Mouse (Mus musculus): Measurements from ENCODE around the gene Tmem150c.
A peak's percentile ranks its signal among the peaks of the same experiment; 100 is the strongest.

GRCm38 (mm10) chr5:100044030-100044429 lies 115.6 kb downstream of the Tmem150c start:
- TF ChIP-seq CTCF (IDR thresholded peaks at IDR 0.05; ENCODE audit: low read depth, low read length): no peak
- TF ChIP-seq EP300 (IDR thresholded peaks at IDR 0.05; ENCODE audit: insufficient read depth, low read depth, low read length): peak; percentile 71
- no peak for TF ChIP-seq POLR2A (IDR thresholded peaks at IDR 0.05; ENCODE audit: insufficient read depth, low read length)

Measured in ES-Bruce4 (cell line).